Mouse (Mus musculus) hindbrain, embryonic 12.5 days (tissue): ENCODE results near the gene Clint1. TPM values are rescaled to one million over a fixed set of nuclear protein-coding genes. Genes with fewer than 3 reads are reported as not detected.
A peak's percentile ranks its signal among the peaks of the same experiment; 100 is the strongest.

ENCODE experiments used
- ATAC-seq: fragments of 200-750 bp; cut with Nextera tagmentation; 2 replicates; pipeline ENCODE4 v1.8.0; 2017; ENCODE audit warnings: moderate TSS enrichment; ENCODE audit not compliant: low FRiP score
- H3K27ac ChIP-seq: fragments of 300-500 bp; sonication (generic); 2 replicates; pipeline ENCODE4 v1.5.1; 2016; ENCODE audit warnings: mild to moderate bottlenecking
- H3K27me3 ChIP-seq: fragments of 300-500 bp; sonication (generic); 2 replicates; pipeline ENCODE4 v1.6.1; 2016; ENCODE audit warnings: mild to moderate bottlenecking
- H3K36me3 ChIP-seq: fragments of 300-500 bp; sonication (generic); 2 replicates; pipeline ENCODE4 v1.6.1; 2016; ENCODE audit warnings: mild to moderate bottlenecking
- H3K4me1 ChIP-seq: fragments of 300-500 bp; sonication (generic); 2 replicates; pipeline ENCODE4 v1.6.1; 2016
- H3K4me2 ChIP-seq: fragments of 300-500 bp; sonication (generic); replicated peaks from 2 replicates; pipeline ENCODE4 v1.6.1; 2016; ENCODE audit warnings: mild to moderate bottlenecking
- H3K4me3 ChIP-seq: fragments of 300-500 bp; sonication (generic); 2 replicates; pipeline ENCODE4 v1.5.1; 2016; ENCODE audit warnings: mild to moderate bottlenecking
- H3K9ac ChIP-seq: fragments of 300-500 bp; sonication (generic); 2 replicates; pipeline ENCODE4 v1.6.1; 2016; ENCODE audit warnings: mild to moderate bottlenecking, moderate library complexity
- H3K9me3 ChIP-seq: fragments of 300-500 bp; sonication (generic); replicated peaks from 2 replicates; pipeline ENCODE4 v1.6.1; 2016; ENCODE audit warnings: mild to moderate bottlenecking
- WGBS: fragments of 180-500 bp; shearing (Covaris S2); methylation state at CpG from one replicate; pipeline ENCODE4 v1.1.7; 2016; 5-methylcytosine and 5-hydroxymethylcytosine counted together
- polyA plus RNA-seq: library from polyadenylated mRNA; unstranded; fragments of >200 nt; fragmentation: Nextera tagmentation; extraction: Ambion mirVana; gene quantifications from 2 replicates; pipeline ENCODE4 v1.2.1, GENCODE M21; 2016

The Clint1 gene
- polyA plus RNA-seq, 1 experiment from 2014 or later, result 82.3 TPM

GRCm38 (mm10) chr11:45820930-45821329 is 30.9 kb upstream of the Clint1 start:
- H3K4me1 ChIP-seq, result no peaks in the 10 kb centered on the region
- H3K27me3 ChIP-seq, result no peaks in the 10 kb centered on the region; the same call in 1 of the 2 replicates
- ATAC-seq, result no peak
- no peak overlapping the region for H3K27ac ChIP-seq
- H3K4me2 ChIP-seq, result no peak overlapping the region
- H3K9ac ChIP-seq, result no peak overlapping the region
- 93% methylated on average over 6 of the region's 6 CpGs for WGBS
- H3K4me3 ChIP-seq, result no peak overlapping the region
- H3K9me3 ChIP-seq, result no peaks in the 10 kb centered on the region
- no peaks in the 10 kb centered on the region for H3K36me3 ChIP-seq

- no peak for ATAC-seq
- peaks cover 6% of the 10 kb centered on the region; the same call in 1 of the 2 replicates for H3K4me1 ChIP-seq
- H3K4me3 ChIP-seq, result no peak overlapping the region
- no peaks in the 10 kb centered on the region for H3K27me3 ChIP-seq
- no peak overlapping the region for H3K27ac ChIP-seq
- H3K36me3 ChIP-seq, result no peaks in the 10 kb centered on the region
- H3K9me3 ChIP-seq, result no peaks in the 10 kb centered on the region
- H3K9ac ChIP-seq, result no peak overlapping the region
- H3K4me2 ChIP-seq, result no peak overlapping the region
Observed at GRCm38 (mm10) chr11:45830112-45830511, 21.7 kb upstream of the Clint1 start.

GRCm38 (mm10) chr11:45830743-45831310 is 21.0 kb upstream of the Clint1 start:
- H3K4me2 ChIP-seq, result no peak overlapping the region
- no peaks in the 10 kb centered on the region for H3K27me3 ChIP-seq
- WGBS, result 66% methylated on average over 9 of the region's 9 CpGs
- no peaks in the 10 kb centered on the region for H3K9me3 ChIP-seq
- H3K9ac ChIP-seq, result no peak overlapping the region
- H3K36me3 ChIP-seq, result no peaks in the 10 kb centered on the region
- no peak overlapping the region for H3K4me3 ChIP-seq
- ATAC-seq, result no peak
- H3K27ac ChIP-seq, result no peak overlapping the region
- peaks cover 11% of the 10 kb centered on the region; the same call in 1 of the 2 replicates for H3K4me1 ChIP-seq

- Histone ChIP-seq H3K9me3 (no peaks in the 10 kb centered on the region), H3K36me3 (no peaks in the 10 kb centered on the region), H3K4me2 (no peak overlapping the region), H3K4me3 (no peak overlapping the region), H3K4me1 (peaks cover 15% of the 10 kb centered on the region; the same call in 1 of the 2 replicates), H3K9ac (no peak overlapping the region), H3K27me3 (no peaks in the 10 kb centered on the region), H3K27ac (no peak overlapping the region)
- WGBS, result 92% methylated on average over 15 of the region's 15 CpGs
- ATAC-seq, result no peak
Observed at GRCm38 (mm10) chr11:45831476-45832143, 20.2 kb upstream of the Clint1 start.

- Histone ChIP-seq H3K27me3 (no peaks in the 10 kb centered on the region), H3K4me3 (no peak overlapping the region), H3K4me1 (peaks cover 15% of the 10 kb centered on the region; the same call in 1 of the 2 replicates), H3K27ac (no peak overlapping the region), H3K4me2 (no peak overlapping the region), H3K36me3 (no peaks in the 10 kb centered on the region), H3K9ac (no peak overlapping the region), H3K9me3 (no peaks in the 10 kb centered on the region)
- ATAC-seq, result no peak
- WGBS, result 19% methylated on average over 4 of the region's 4 CpGs
Observed at GRCm38 (mm10) chr11:45835625-45836255, 16.1 kb upstream of the Clint1 start.

- H3K9me3 ChIP-seq, result no peaks in the 10 kb centered on the region
- H3K4me1 ChIP-seq, result peaks cover 9% of the 10 kb centered on the region; the same call in 1 of the 2 replicates
- H3K27ac ChIP-seq, result no peak overlapping the region
- H3K9ac ChIP-seq, result no peak overlapping the region
- H3K27me3 ChIP-seq, result no peaks in the 10 kb centered on the region
- 90% methylated on average over 5 of the region's 5 CpGs for WGBS
- ATAC-seq, result no peak
- no peaks in the 10 kb centered on the region for H3K36me3 ChIP-seq
- H3K4me3 ChIP-seq, result no peak overlapping the region
- H3K4me2 ChIP-seq, result no peak overlapping the region
Observed at GRCm38 (mm10) chr11:45837257-45837817, 14.5 kb upstream of the Clint1 start.

GRCm38 (mm10) chr11:45838450-45838849 is 13.4 kb upstream of the Clint1 start:
- Histone ChIP-seq H3K36me3 (no peaks in the 10 kb centered on the region), H3K4me2 (no peak overlapping the region), H3K9ac (no peak overlapping the region), H3K9me3 (no peaks in the 10 kb centered on the region), H3K27ac (no peak overlapping the region), H3K4me3 (no peak overlapping the region), H3K27me3 (no peaks in the 10 kb centered on the region), H3K4me1 (peaks cover 9% of the 10 kb centered on the region; the same call in 1 of the 2 replicates)
- ATAC-seq, result no peak
- 79% methylated on average over 3 of the region's 3 CpGs for WGBS

GRCm38 (mm10) chr11:45840332-45840731 is 11.5 kb upstream of the Clint1 start:
- no peaks in the 10 kb centered on the region for H3K36me3 ChIP-seq
- no peaks in the 10 kb centered on the region for H3K27me3 ChIP-seq
- no peaks in the 10 kb centered on the region for H3K9me3 ChIP-seq
- 87% methylated on average over 3 of the region's 3 CpGs for WGBS
- peaks cover 8% of the 10 kb centered on the region; the same call in 1 of the 2 replicates for H3K4me1 ChIP-seq
- H3K27ac ChIP-seq, result no peak overlapping the region
- ATAC-seq, result no peak
- no peak overlapping the region for H3K4me2 ChIP-seq
- H3K9ac ChIP-seq, result no peak overlapping the region
- H3K4me3 ChIP-seq, result no peak overlapping the region

GRCm38 (mm10) chr11:45846008-45846407 is 5.8 kb upstream of the Clint1 start:
- Histone ChIP-seq H3K4me2 (no peak overlapping the region), H3K4me1 (peaks cover 6% of the 10 kb centered on the region; the same call in 1 of the 2 replicates), H3K9me3 (no peaks in the 10 kb centered on the region), H3K27ac (0 out of 2 replicates have a peak overlapping the region, but pooled peaks have one; percentile 4), H3K27me3 (no peaks in the 10 kb centered on the region), H3K36me3 (no peaks in the 10 kb centered on the region), H3K4me3 (no peak overlapping the region), H3K9ac (no peak overlapping the region)
- ATAC-seq, result no peak
- 38% methylated on average over 3 of the region's 3 CpGs for WGBS

- ATAC-seq, result no peak
- Histone ChIP-seq H3K9me3 (no peaks in the 10 kb centered on the region), H3K9ac (no peak overlapping the region), H3K27ac (no peak overlapping the region), H3K4me3 (no peak overlapping the region), H3K27me3 (no peaks in the 10 kb centered on the region), H3K4me2 (no peak overlapping the region), H3K4me1 (peaks cover 9% of the 10 kb centered on the region; the same call in 1 of the 2 replicates), H3K36me3 (no peaks in the 10 kb centered on the region)
- 83% methylated on average over 7 of the region's 7 CpGs for WGBS
Observed at GRCm38 (mm10) chr11:45847548-45847947, 4.3 kb upstream of the Clint1 start.

GRCm38 (mm10) chr11:45848253-45848652 is 3.6 kb upstream of the Clint1 start:
- Histone ChIP-seq H3K27ac (no peak overlapping the region), H3K4me1 (peaks cover 15% of the 10 kb centered on the region), H3K9me3 (no peaks in the 10 kb centered on the region), H3K4me2 (no peak overlapping the region), H3K36me3 (no peaks in the 10 kb centered on the region), H3K4me3 (no peak overlapping the region), H3K27me3 (no peaks in the 10 kb centered on the region), H3K9ac (no peak overlapping the region)
- ATAC-seq, result no peak
- 88% methylated on average over 12 of the region's 12 CpGs for WGBS

GRCm38 (mm10) chr11:45849203-45849602 is 2.6 kb upstream of the Clint1 start:
- Histone ChIP-seq H3K27me3 (no peaks in the 10 kb centered on the region), H3K9me3 (no peaks in the 10 kb centered on the region), H3K4me3 (no peak overlapping the region), H3K27ac (no peak overlapping the region), H3K4me1 (peaks cover 19% of the 10 kb centered on the region), H3K9ac (no peak overlapping the region), H3K4me2 (no peak overlapping the region), H3K36me3 (no peaks in the 10 kb centered on the region)
- no peak for ATAC-seq
- WGBS, result 82% methylated on average over 4 of the region's 4 CpGs
